Mouse (Mus musculus): ENCODE measurements around the gene Ptpn7. TPM values are rescaled to one million over a fixed set of nuclear protein-coding genes. Genes with fewer than 3 reads are reported as not detected.

The Ptpn7 gene
- total and polyA plus RNA-seq, 3 experiments, result 61.4 to 81.9 (median 81.9) TPM

DNA sequence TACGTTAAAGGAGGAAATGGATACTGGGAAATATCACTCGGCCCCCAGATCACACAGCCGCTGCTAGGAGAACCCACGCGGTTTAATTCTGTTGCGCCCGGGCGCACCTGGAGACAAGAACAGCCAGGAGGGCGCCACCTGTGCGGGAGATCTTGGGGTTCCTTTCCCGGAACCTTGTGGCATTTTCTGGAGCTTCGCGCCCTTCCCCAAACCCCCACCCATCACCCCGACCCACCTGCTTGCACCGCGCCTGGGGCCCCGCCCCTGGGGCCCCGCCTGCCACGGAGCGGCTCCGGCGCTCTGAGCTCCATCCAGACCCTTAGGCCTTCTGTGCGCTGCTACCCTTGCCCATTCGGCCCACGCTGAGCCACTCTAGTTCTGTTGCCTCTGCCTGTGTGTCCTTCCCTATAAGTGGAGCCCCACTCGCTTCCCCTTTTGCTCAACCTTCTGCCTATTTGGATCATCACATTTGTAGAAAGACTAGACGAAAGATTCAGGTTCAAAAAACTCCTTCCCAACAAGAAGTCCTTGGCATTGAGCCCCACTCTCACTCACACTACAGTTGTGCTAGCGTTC, 47.1 kb upstream of the Ptpn7 start:
- no peak overlapping the region for H3K27ac ChIP-seq (ENCODE audit: insufficient read depth, low read depth)
- dilution Hi-C loops (cut with MboI; ENCODE audit: extremely low pct_ligation_motif_present, extremely low pct_unique_long_range_greater_than_20kb, low sequenced_read_pairs), result no loop called here
- TF ChIP-seq ZKSCAN1 (IDR thresholded peaks at IDR 0.05; ENCODE audit: borderline replicate concordance, low read depth, low read length) (no peak), MAFK (IDR thresholded peaks at IDR 0.05; ENCODE audit: insufficient replicate concordance, low read length) (no peak), EP300 (IDR thresholded peaks at IDR 0.05; ENCODE audit: low read length) (no peak), USF2 (conservative IDR thresholded peaks at IDR 0.05; ENCODE audit: low read depth, low read length) (no peak), JUN (IDR thresholded peaks at IDR 0.05; ENCODE audit: insufficient read depth, low read depth, low read length) (no peak), POLR2AphosphoS2 (IDR thresholded peaks at IDR 0.05; ENCODE audit: low read depth, low read length) (no peak), ZNF384 (IDR thresholded peaks at IDR 0.05; ENCODE audit: low read depth, low read length) (no peak), PAX5 (IDR thresholded peaks at IDR 0.05; ENCODE audit: low read length) (no peak), HCFC1 (IDR thresholded peaks at IDR 0.05; ENCODE audit: low read depth, low read length) (no peak), CHD2 (IDR thresholded peaks at IDR 0.05; ENCODE audit: low read length) (no peak), BHLHE40 (IDR thresholded peaks at IDR 0.05; ENCODE audit: low read depth, low read length) (no peak), GABPA (IDR thresholded peaks at IDR 0.05; ENCODE audit: insufficient replicate concordance, low read depth, low read length) (no peak), IRF4 (IDR thresholded peaks at IDR 0.05; ENCODE audit: low read depth, low read length) (no peak), TBP (conservative IDR thresholded peaks at IDR 0.05; ENCODE audit: low read depth, low read length) (no peak), RCOR1 (conservative IDR thresholded peaks at IDR 0.05; ENCODE audit: low read depth, low read length) (no peak)
- H3K4me1 ChIP-seq (ENCODE audit: control insufficient read depth in 1 of 2, insufficient read depth in 2 of 2), result peaks cover 0 to 9% of the 10 kb centered on the region in 2 experiments; a peak in 3 of 4 replicates
- H3K4me2 ChIP-seq (ENCODE audit: insufficient read depth, low read depth, poor library complexity, severe bottlenecking), result no peak overlapping the region
- no peak overlapping the region for H3K4me3 ChIP-seq (replicated peaks in 1 of 3; ENCODE audit: low read depth in 2 of 3, low read length in 2 of 3, poor library complexity in 1 of 3)
- H3K27me3 ChIP-seq (replicated peaks), result peaks cover 22% of the 10 kb centered on the region
- no peaks in the 10 kb centered on the region for H3K9me3 ChIP-seq (replicated peaks; ENCODE audit: low read length)
- H3K79me2 ChIP-seq (replicated peaks; ENCODE audit: control insufficient read depth, extremely low read depth, insufficient read depth, poor library complexity, severe bottlenecking), result no peaks in the 10 kb centered on the region
- DNase-seq (ENCODE audit: extremely low read depth), result no peak
- H3K9ac ChIP-seq (ENCODE audit: insufficient read depth, low read depth), result no peak overlapping the region
- in situ Hi-C loops (cut with MboI; ENCODE audit: low pct_ligation_motif_present, low pct_unique_long_range_greater_than_20kb, low sequenced_read_pairs), result no loop called here
- H3K36me3 ChIP-seq (replicated peaks in 1 of 2; ENCODE audit: control insufficient read depth in 1 of 2, insufficient read depth in 1 of 2, low read length in 1 of 2), result no peaks in the 10 kb centered on the region

DNA sequence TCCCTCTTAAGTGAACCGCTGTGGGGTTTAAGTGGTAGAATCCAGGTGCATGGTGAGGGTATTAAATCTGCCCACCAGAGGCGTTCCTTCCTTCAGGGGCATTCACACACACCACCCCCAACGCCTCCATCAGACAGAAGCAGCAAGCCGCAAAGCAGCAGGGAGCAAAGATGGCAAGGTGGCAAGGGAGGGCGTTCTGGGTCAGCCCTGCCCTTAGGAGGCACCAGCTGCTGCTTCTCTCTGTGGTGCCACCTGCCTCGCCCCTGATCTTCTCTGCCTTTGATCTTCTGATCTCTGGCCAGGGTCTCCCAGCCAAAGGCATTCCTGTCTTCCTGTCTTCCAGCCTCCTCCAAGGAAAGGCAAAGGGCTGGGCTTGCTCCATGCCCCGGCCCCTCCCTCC, 46.5 kb upstream of the Ptpn7 start:
- no peak overlapping the region for H3K4me2 ChIP-seq (ENCODE audit: insufficient read depth, low read depth, poor library complexity, severe bottlenecking)
- H3K4me3 ChIP-seq (replicated peaks in 1 of 3; ENCODE audit: low read depth in 2 of 3, low read length in 2 of 3, poor library complexity in 1 of 3), result no peak overlapping the region
- peaks cover 2 to 15% of the 10 kb centered on the region in 2 experiments for H3K4me1 ChIP-seq (ENCODE audit: control insufficient read depth in 1 of 2, insufficient read depth in 2 of 2)
- no peak overlapping the region for H3K27ac ChIP-seq (ENCODE audit: insufficient read depth, low read depth)
- H3K27me3 ChIP-seq (replicated peaks), result peaks cover 22% of the 10 kb centered on the region
- H3K79me2 ChIP-seq (replicated peaks; ENCODE audit: control insufficient read depth, extremely low read depth, insufficient read depth, poor library complexity, severe bottlenecking), result no peaks in the 10 kb centered on the region
- H3K9me3 ChIP-seq (replicated peaks; ENCODE audit: low read length), result no peaks in the 10 kb centered on the region
- no peak for TF ChIP-seq JUND (conservative IDR thresholded peaks at IDR 0.05; ENCODE audit: low read depth, low read length)
- no peak for TF ChIP-seq ZC3H11A (IDR thresholded peaks at IDR 0.05; ENCODE audit: low read depth, low read length)
- DNase-seq (ENCODE audit: extremely low read depth), result no peak
- in situ Hi-C loops (cut with MboI; ENCODE audit: low pct_ligation_motif_present, low pct_unique_long_range_greater_than_20kb, low sequenced_read_pairs), result no loop called here
- dilution Hi-C loops (cut with MboI; ENCODE audit: extremely low pct_ligation_motif_present, extremely low pct_unique_long_range_greater_than_20kb, low sequenced_read_pairs), result no loop called here
- H3K9ac ChIP-seq (ENCODE audit: insufficient read depth, low read depth), result no peak overlapping the region
- H3K36me3 ChIP-seq (replicated peaks in 1 of 2; ENCODE audit: control insufficient read depth in 1 of 2, insufficient read depth in 1 of 2, low read length in 1 of 2), result no peaks in the 10 kb centered on the region

All from CH12.LX (cell line).